Mouse (Mus musculus) midbrain, embryonic 14.5 days (tissue): ENCODE measurements at regions not wholly inside any gene's neighbourhood (a gene's known extent, or its start where the extent isn't known, plus 50 kb on each side); places are given as distances from the start of the nearest gene placed in this dataset.
A peak's percentile ranks its signal among the peaks of the same experiment; 100 is the strongest.

Experiments
- ATAC-seq: fragments of 200-750 bp; cut with Nextera tagmentation; 2 replicates; pipeline ENCODE4 v1.8.0; 2017; ENCODE audit warnings: moderate number of reproducible peaks, moderate library complexity; ENCODE audit not compliant: low FRiP score, low TSS enrichment
- DNase-seq: peaks from one replicate; pipeline ENCODE4 v3.0.0-alpha.2; 2015
- H3K27ac ChIP-seq: fragments of 300-500 bp; sonication (generic); replicated peaks from 2 replicates; pipeline ENCODE4 v1.5.1; 2014; ENCODE audit warnings: mild to moderate bottlenecking, low read depth, low read length, moderate library complexity
- H3K27me3 ChIP-seq: fragments of 300-500 bp; sonication (generic); 2 replicates; pipeline ENCODE4 v1.6.1; 2014; ENCODE audit warnings: low read length, control low read depth, mixed read lengths; ENCODE audit not compliant: control insufficient read depth, insufficient read depth
- H3K36me3 ChIP-seq: fragments of 300-500 bp; sonication (generic); 2 replicates; pipeline ENCODE4 v1.6.1; 2014; ENCODE audit warnings: low read length, control low read depth; ENCODE audit not compliant: control insufficient read depth, insufficient read depth
- H3K4me1 ChIP-seq: fragments of 300-500 bp; sonication (generic); 2 replicates; pipeline ENCODE4 v1.6.1; 2014; ENCODE audit warnings: mild to moderate bottlenecking, antibody characterized with exemption, low read length, control low read depth; ENCODE audit not compliant: control insufficient read depth, insufficient read depth
- H3K4me2 ChIP-seq: fragments of 300-500 bp; sonication (generic); 2 replicates; pipeline ENCODE4 v1.6.1; 2014; ENCODE audit warnings: mild to moderate bottlenecking, low read length, moderate library complexity
- H3K4me3 ChIP-seq: fragments of 300-500 bp; sonication (generic); replicated peaks from 2 replicates; pipeline ENCODE4 v1.5.1; 2014; ENCODE audit warnings: low read depth, low read length
- H3K9ac ChIP-seq: fragments of 300-500 bp; sonication (generic); replicated peaks from 2 replicates; pipeline ENCODE4 v1.6.1; 2014; ENCODE audit warnings: mild to moderate bottlenecking, low read length, moderate library complexity
- H3K9me3 ChIP-seq: fragments of 300-500 bp; sonication (generic); 2 replicates; pipeline ENCODE4 v1.6.1; 2016; ENCODE audit warnings: low read length, control low read depth, mixed read lengths; ENCODE audit not compliant: control insufficient read depth
- WGBS: fragments of 180-500 bp; shearing (Covaris S2); extraction: QIAGEN DNeasy Blood & Tissue Kit; methylation state at CpG from one replicate; pipeline ENCODE4 v1.1.7; 2014; 5-methylcytosine and 5-hydroxymethylcytosine counted together

GRCm38 (mm10) chr16:10098511-10098910 is 71.5 kb upstream of the Rpl39l start:
- Histone ChIP-seq H3K9me3 (no peaks in the 10 kb centered on the region), H3K36me3 (no peaks in the 10 kb centered on the region), H3K4me1 (no peaks in the 10 kb centered on the region), H3K4me3 (no peak overlapping the region), H3K27ac (no peak overlapping the region), H3K27me3 (no peaks in the 10 kb centered on the region), H3K4me2 (no peak overlapping the region), H3K9ac (no peak overlapping the region)
- no peak for DNase-seq
- no peak for ATAC-seq
- WGBS = 90% methylated on average over 11 of the region's 11 CpGs

- 55% methylated on average over 18 of the region's 18 CpGs for WGBS
- Histone ChIP-seq H3K4me3 (no peak overlapping the region), H3K36me3 (no peaks in the 10 kb centered on the region), H3K4me1 (no peaks in the 10 kb centered on the region), H3K27me3 (no peaks in the 10 kb centered on the region), H3K9me3 (no peaks in the 10 kb centered on the region), H3K9ac (no peak overlapping the region), H3K4me2 (no peak overlapping the region), H3K27ac (no peak overlapping the region)
- peak; percentile 88 for DNase-seq
- peak; percentile 62; the same call in 1 of the 2 replicates for ATAC-seq
Measured at GRCm38 (mm10) chr16:10088461-10089353, 81.3 kb upstream of the Rpl39l start.

GRCm38 (mm10) chr16:10086341-10086740 is 83.7 kb upstream of the Rpl39l start:
- no peak overlapping the region for H3K4me3 ChIP-seq
- no peaks in the 10 kb centered on the region for H3K9me3 ChIP-seq
- H3K9ac ChIP-seq = no peak overlapping the region
- no peak for ATAC-seq
- no peaks in the 10 kb centered on the region for H3K36me3 ChIP-seq
- DNase-seq = no peak
- no peak overlapping the region for H3K4me2 ChIP-seq
- no peaks in the 10 kb centered on the region for H3K27me3 ChIP-seq
- H3K27ac ChIP-seq = no peak overlapping the region
- no peaks in the 10 kb centered on the region for H3K4me1 ChIP-seq
- 14% methylated on average over 1 of the region's 1 CpGs for WGBS

GRCm38 (mm10) chr16:10085429-10085828 is 84.6 kb upstream of the Rpl39l start:
- Histone ChIP-seq H3K4me1 (no peaks in the 10 kb centered on the region), H3K27me3 (no peaks in the 10 kb centered on the region), H3K36me3 (no peaks in the 10 kb centered on the region), H3K4me3 (no peak overlapping the region), H3K27ac (no peak overlapping the region), H3K9ac (no peak overlapping the region), H3K9me3 (no peaks in the 10 kb centered on the region), H3K4me2 (no peak overlapping the region)
- no peak for ATAC-seq
- 89% methylated on average over 5 of the region's 5 CpGs for WGBS
- DNase-seq = no peak

- H3K4me3 ChIP-seq = no peak overlapping the region
- DNase-seq (no peak), ATAC-seq (no peak)
- no peak overlapping the region for H3K9ac ChIP-seq
- H3K27ac ChIP-seq = no peak overlapping the region
- H3K9me3 ChIP-seq = no peaks in the 10 kb centered on the region
- H3K4me1 ChIP-seq = no peaks in the 10 kb centered on the region
- no peaks in the 10 kb centered on the region for H3K27me3 ChIP-seq
- 64% methylated on average over 2 of the region's 2 CpGs for WGBS
- H3K4me2 ChIP-seq = no peak overlapping the region
- no peaks in the 10 kb centered on the region for H3K36me3 ChIP-seq
Measured at GRCm38 (mm10) chr16:10081751-10082150, 86.4 kb upstream of the Grin2a start.

- no peaks in the 10 kb centered on the region for H3K9me3 ChIP-seq
- H3K27me3 ChIP-seq = no peaks in the 10 kb centered on the region
- 90% methylated on average over 7 of the region's 7 CpGs for WGBS
- H3K4me3 ChIP-seq = no peak overlapping the region
- H3K36me3 ChIP-seq = no peaks in the 10 kb centered on the region
- no peak overlapping the region for H3K4me2 ChIP-seq
- no peak for DNase-seq
- no peak for ATAC-seq
- no peaks in the 10 kb centered on the region for H3K4me1 ChIP-seq
- no peak overlapping the region for H3K9ac ChIP-seq
- no peak overlapping the region for H3K27ac ChIP-seq
Measured at GRCm38 (mm10) chr16:10080121-10080679, 84.8 kb upstream of the Grin2a start.

- H3K27ac ChIP-seq = no peak overlapping the region
- no peaks in the 10 kb centered on the region for H3K36me3 ChIP-seq
- no peaks in the 10 kb centered on the region for H3K9me3 ChIP-seq
- DNase-seq = peak; percentile 85
- H3K4me1 ChIP-seq = no peaks in the 10 kb centered on the region
- 18% methylated on average over 6 of the region's 6 CpGs for WGBS
- no peaks in the 10 kb centered on the region for H3K27me3 ChIP-seq
- ATAC-seq = no peak; the same call in 1 of the 2 replicates
- H3K9ac ChIP-seq = no peak overlapping the region
- no peak overlapping the region for H3K4me3 ChIP-seq
- H3K4me2 ChIP-seq = no peak overlapping the region
Measured at GRCm38 (mm10) chr16:10073158-10073557, 77.8 kb upstream of the Grin2a start.

GRCm38 (mm10) chr16:10063491-10063890 is 68.1 kb upstream of the Grin2a start:
- Histone ChIP-seq H3K36me3 (no peaks in the 10 kb centered on the region), H3K27ac (no peak overlapping the region), H3K9ac (no peak overlapping the region), H3K9me3 (no peaks in the 10 kb centered on the region), H3K4me2 (no peak overlapping the region), H3K27me3 (no peaks in the 10 kb centered on the region), H3K4me1 (no peaks in the 10 kb centered on the region), H3K4me3 (no peak overlapping the region)
- no peak for DNase-seq
- 68% methylated on average over 8 of the region's 8 CpGs for WGBS
- no peak for ATAC-seq

GRCm38 (mm10) chr16:10058094-10058493 is 62.7 kb upstream of the Grin2a start:
- Histone ChIP-seq H3K36me3 (no peaks in the 10 kb centered on the region), H3K9ac (no peak overlapping the region), H3K9me3 (no peaks in the 10 kb centered on the region), H3K4me1 (no peaks in the 10 kb centered on the region), H3K27me3 (no peaks in the 10 kb centered on the region), H3K4me2 (no peak overlapping the region), H3K4me3 (no peak overlapping the region), H3K27ac (no peak overlapping the region)
- no peak for DNase-seq
- ATAC-seq = no peak
- WGBS = 78% methylated on average over 4 of the region's 4 CpGs
